Mouse (Mus musculus) forebrain, embryonic 16.5 days (tissue): ENCODE measurements around the gene Rps7. TPM values are rescaled to one million over a fixed set of nuclear protein-coding genes. Genes with fewer than 3 reads are reported as not detected.

Source experiments
- ATAC-seq: fragments of 200-750 bp; cut with Nextera tagmentation; 2 replicates; pipeline ENCODE4 v1.8.0; 2017; ENCODE audit warnings: mild to moderate bottlenecking, moderate library complexity
- H3K27ac ChIP-seq: fragments of 300-500 bp; sonication (generic); 2 replicates; pipeline ENCODE4 v1.5.1; 2014; ENCODE audit warnings: low read length, control low read depth
- H3K27me3 ChIP-seq: fragments of 300-500 bp; sonication (generic); replicated peaks from 2 replicates; pipeline ENCODE4 v1.6.1; 2014; ENCODE audit warnings: low read length; ENCODE audit not compliant: control insufficient read depth, insufficient read depth
- H3K36me3 ChIP-seq: fragments of 300-500 bp; sonication (generic); 2 replicates; pipeline ENCODE4 v1.6.1; 2014; ENCODE audit not compliant: control insufficient read depth, insufficient read depth
- H3K4me1 ChIP-seq: fragments of 300-500 bp; sonication (generic); replicated peaks from 2 replicates; pipeline ENCODE4 v1.6.1; 2014; ENCODE audit warnings: low read length; ENCODE audit not compliant: control insufficient read depth, insufficient read depth
- H3K4me2 ChIP-seq: fragments of 300-500 bp; sonication (generic); 2 replicates; pipeline ENCODE4 v1.6.1; 2014; ENCODE audit warnings: mild to moderate bottlenecking, low read length, control low read depth
- H3K4me3 ChIP-seq: fragments of 300-500 bp; sonication (generic); replicated peaks from 2 replicates; pipeline ENCODE4 v1.5.1; 2014; ENCODE audit warnings: mild to moderate bottlenecking, low read length, control low read depth
- H3K9ac ChIP-seq: fragments of 300-500 bp; sonication (generic); replicated peaks from 2 replicates; pipeline ENCODE4 v1.6.1; 2014; ENCODE audit warnings: low read depth, low read length, control low read depth
- H3K9me3 ChIP-seq: fragments of 300-500 bp; sonication (generic); 2 replicates; pipeline ENCODE4 v1.6.1; 2016; ENCODE audit warnings: low read length; ENCODE audit not compliant: control insufficient read depth
- WGBS: fragments of 180-500 bp; shearing (Covaris S2); extraction: QIAGEN DNeasy Blood & Tissue Kit; methylation state at CpG from one replicate; pipeline ENCODE4 v1.1.7; 2014; 5-methylcytosine and 5-hydroxymethylcytosine counted together
- polyA plus RNA-seq: library from polyadenylated mRNA; unstranded; fragments of >200 nt; fragmentation: Nextera tagmentation; extraction: Ambion mirVana; gene quantifications from 2 replicates; pipeline ENCODE4 v1.2.1, GENCODE M21; 2015

Rps7 gene
- polyA plus RNA-seq, 1 experiment from 2014 or later, result 419 TPM

GRCm38 (mm10) chr12:28622641-28623040 is 13.1 kb downstream of the Rps7 start:
- 97% methylated on average over 1 of the region's 1 CpGs for WGBS

GRCm38 (mm10) chr12:28622167-28622532 is 13.6 kb downstream of the Rps7 start:
- Histone ChIP-seq H3K9ac (no peak overlapping the region), H3K27ac (no peak overlapping the region), H3K27me3 (no peaks in the 10 kb centered on the region), H3K4me2 (no peak overlapping the region), H3K4me3 (no peak overlapping the region), H3K4me1 (0 out of 2 replicates have a peak, but pooled peaks cover 5% of the 10 kb centered on the region), H3K36me3 (no peaks in the 10 kb centered on the region), H3K9me3 (no peaks in the 10 kb centered on the region)
- WGBS, result 45% methylated on average over 5 of the region's 5 CpGs
- no peak for ATAC-seq

More at GRCm38 (mm10) chr12:28622641-28623040, 13.1 kb downstream of the Rps7 start:
- Histone ChIP-seq H3K27ac (no peak overlapping the region), H3K4me1 (0 out of 2 replicates have a peak, but pooled peaks cover 5% of the 10 kb centered on the region), H3K4me2 (no peak overlapping the region), H3K9me3 (no peaks in the 10 kb centered on the region), H3K36me3 (no peaks in the 10 kb centered on the region), H3K9ac (no peak overlapping the region), H3K4me3 (no peak overlapping the region), H3K27me3 (no peaks in the 10 kb centered on the region)
- ATAC-seq, result no peak

- 0 out of 2 replicates have a peak, but pooled peaks cover 5% of the 10 kb centered on the region for H3K4me1 ChIP-seq
- no peak overlapping the region for H3K4me3 ChIP-seq
- no peak overlapping the region for H3K27ac ChIP-seq
- no peak for ATAC-seq
- no peaks in the 10 kb centered on the region for H3K36me3 ChIP-seq
- no peak overlapping the region for H3K9ac ChIP-seq
- H3K9me3 ChIP-seq, result no peaks in the 10 kb centered on the region
- H3K4me2 ChIP-seq, result no peak overlapping the region
- WGBS, result 33% methylated on average over 7 of the region's 7 CpGs
- H3K27me3 ChIP-seq, result no peaks in the 10 kb centered on the region
Measured at GRCm38 (mm10) chr12:28621451-28622166, 14.1 kb downstream of the Rps7 start.

GRCm38 (mm10) chr12:28617297-28617696 is 18.5 kb downstream of the Rps7 start:
- Histone ChIP-seq H3K9ac (no peak overlapping the region), H3K4me2 (no peak overlapping the region), H3K4me3 (no peak overlapping the region), H3K36me3 (no peaks in the 10 kb centered on the region), H3K27me3 (no peaks in the 10 kb centered on the region), H3K4me1 (0 out of 2 replicates have a peak, but pooled peaks cover 4% of the 10 kb centered on the region), H3K9me3 (no peaks in the 10 kb centered on the region), H3K27ac (no peak overlapping the region)
- 64% methylated on average over 4 of the region's 4 CpGs for WGBS
- ATAC-seq, result no peak

GRCm38 (mm10) chr12:28614401-28614800 is 21.4 kb downstream of the Rps7 start:
- no peak overlapping the region for H3K4me2 ChIP-seq
- no peak for ATAC-seq
- H3K27ac ChIP-seq, result no peak overlapping the region

GRCm38 (mm10) chr12:28612391-28612790 is 23.4 kb downstream of the Rps7 start:
- Histone ChIP-seq H3K4me3 (no peak overlapping the region), H3K27ac (no peak overlapping the region), H3K9me3 (no peaks in the 10 kb centered on the region), H3K4me1 (peaks cover 12% of the 10 kb centered on the region), H3K4me2 (no peak overlapping the region), H3K9ac (no peak overlapping the region), H3K36me3 (no peaks in the 10 kb centered on the region), H3K27me3 (no peaks in the 10 kb centered on the region)
- no peak for ATAC-seq
- 69% methylated on average over 6 of the region's 6 CpGs for WGBS

More at GRCm38 (mm10) chr12:28614401-28614800, 21.4 kb downstream of the Rps7 start:
- Histone ChIP-seq H3K4me3 (no peak overlapping the region), H3K27me3 (no peaks in the 10 kb centered on the region), H3K9ac (no peak overlapping the region), H3K4me1 (no peaks in the 10 kb centered on the region), H3K9me3 (no peaks in the 10 kb centered on the region), H3K36me3 (no peaks in the 10 kb centered on the region)
- 77% methylated on average over 7 of the region's 7 CpGs for WGBS

GRCm38 (mm10) chr12:28607546-28608305 is 28.0 kb downstream of the Rps7 start:
- peak overlapping the region; percentile 49 for H3K4me2 ChIP-seq
- H3K9ac ChIP-seq, result peak overlapping the region; percentile 52
- H3K36me3 ChIP-seq, result no peaks in the 10 kb centered on the region
- H3K9me3 ChIP-seq, result no peaks in the 10 kb centered on the region
- peak; percentile 83 for ATAC-seq
- peaks cover 20% of the 10 kb centered on the region for H3K4me1 ChIP-seq
- peak overlapping the region; percentile 85 for H3K27ac ChIP-seq
- WGBS, result 21% methylated on average over 17 of the region's 17 CpGs
- H3K27me3 ChIP-seq, result no peaks in the 10 kb centered on the region
- peak overlapping the region; percentile 26 for H3K4me3 ChIP-seq

- peaks cover 35% of the 10 kb centered on the region for H3K4me1 ChIP-seq
- 25% methylated on average over 1 of the region's 1 CpGs for whole genome bisulfite sequencing
- no peak for ATAC-seq
Measured at GRCm38 (mm10) chr12:28603494-28603893, 32.3 kb downstream of the Rps7 start.

GRCm38 (mm10) chr12:28602259-28602658 is 33.5 kb downstream of the Rps7 start:
- ATAC-seq, result peak; percentile 72
- Histone ChIP-seq H3K36me3 (no peaks in the 10 kb centered on the region), H3K4me2 (no peak overlapping the region), H3K27me3 (no peaks in the 10 kb centered on the region), H3K27ac (peak overlapping the region; percentile 16; the same call in 1 of the 2 replicates), H3K4me1 (peaks cover 27% of the 10 kb centered on the region), H3K9ac (no peak overlapping the region), H3K9me3 (no peaks in the 10 kb centered on the region), H3K4me3 (no peak overlapping the region)
- 15% methylated on average over 4 of the region's 4 CpGs for WGBS

More at GRCm38 (mm10) chr12:28603494-28603893, 32.3 kb downstream of the Rps7 start:
- no peak overlapping the region for H3K4me3 ChIP-seq
- no peak overlapping the region for H3K27ac ChIP-seq
- no peak overlapping the region for H3K4me2 ChIP-seq
- no peaks in the 10 kb centered on the region for H3K36me3 ChIP-seq
- no peaks in the 10 kb centered on the region for H3K27me3 ChIP-seq
- no peaks in the 10 kb centered on the region for H3K9me3 ChIP-seq
- no peak overlapping the region for H3K9ac ChIP-seq
